Mouse (Mus musculus) gastrocnemius, postnatal 25 days (tissue): ENCODE measurements around the gene B9d2. TPM values are rescaled to one million over a fixed set of nuclear protein-coding genes. Genes with fewer than 3 reads are reported as not detected.
A peak's percentile ranks its signal among the peaks of the same experiment; 100 is the strongest.

Experiments
- DNase-seq: peaks from one replicate; pipeline ENCODE4 v3.0.0; 2022
- total RNA-seq, 2 experiments: library from RNA; stranded (reverse); gene quantifications; 1 replicate in 1 of 2; 2 replicates in 1 of 2; pipeline ENCODE4 v1.2.3; 2021

The B9d2 gene
- total RNA-seq, 2 experiments from 2014 or later, result 8.4 to 8.8 TPM

GRCm38 (mm10) chr7:25674297-25674696 is 6.3 kb upstream of the B9d2 start:
- no peak for DNase-seq

- no peak for DNase-seq
Measured at GRCm38 (mm10) chr7:25674719-25675300, 5.8 kb upstream of the B9d2 start, which contains the start of gene Tmem91. Gene Tmem91, minus strand, starts transcription at chr7:25675166.

GRCm38 (mm10) chr7:25675405-25675804 is 5.2 kb upstream of the B9d2 start:
- DNase-seq, result no peak

- DNase-seq, result peak; percentile 59
Measured at GRCm38 (mm10) chr7:25676085-25676781, 4.3 kb upstream of the B9d2 start.

DNA sequence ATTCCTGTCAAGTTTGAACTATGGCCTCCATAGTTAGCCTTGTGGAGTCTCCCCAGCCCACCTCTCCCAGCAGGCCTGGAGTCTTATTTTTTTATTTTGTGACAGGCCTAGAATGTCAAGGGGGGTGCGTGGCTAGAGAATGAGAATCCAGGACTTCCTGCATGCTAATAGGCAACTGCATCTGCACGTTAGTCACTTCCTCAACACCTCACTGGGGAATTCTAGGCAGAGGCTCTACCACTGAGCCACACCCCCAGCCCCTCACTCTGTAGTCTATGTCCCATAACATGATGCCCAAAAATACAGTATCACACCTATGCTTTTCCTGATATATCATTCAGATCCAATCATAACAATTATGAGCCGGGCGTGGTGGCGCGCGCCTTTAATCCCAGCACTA is 3.6 kb upstream of the B9d2 start:
- no peak for DNase-seq

GRCm38 (mm10) chr7:25679971-25680370 is 609 bp upstream of the B9d2 start:
- no peak for DNase-seq

GRCm38 (mm10) chr7:25681341-25682231 is 1.0 kb downstream of the B9d2 start:
- no peak for DNase-seq

- no peak for DNase-seq
Measured at GRCm38 (mm10) chr7:25683474-25684180, 3.0 kb downstream of the B9d2 start.

- no peak for DNase-seq
Measured at GRCm38 (mm10) chr7:25684659-25685058, 4.1 kb downstream of the B9d2 start.

GRCm38 (mm10) chr7:25685926-25686470 is 5.4 kb downstream of the B9d2 start:
- DNase-seq, result no peak

DNA sequence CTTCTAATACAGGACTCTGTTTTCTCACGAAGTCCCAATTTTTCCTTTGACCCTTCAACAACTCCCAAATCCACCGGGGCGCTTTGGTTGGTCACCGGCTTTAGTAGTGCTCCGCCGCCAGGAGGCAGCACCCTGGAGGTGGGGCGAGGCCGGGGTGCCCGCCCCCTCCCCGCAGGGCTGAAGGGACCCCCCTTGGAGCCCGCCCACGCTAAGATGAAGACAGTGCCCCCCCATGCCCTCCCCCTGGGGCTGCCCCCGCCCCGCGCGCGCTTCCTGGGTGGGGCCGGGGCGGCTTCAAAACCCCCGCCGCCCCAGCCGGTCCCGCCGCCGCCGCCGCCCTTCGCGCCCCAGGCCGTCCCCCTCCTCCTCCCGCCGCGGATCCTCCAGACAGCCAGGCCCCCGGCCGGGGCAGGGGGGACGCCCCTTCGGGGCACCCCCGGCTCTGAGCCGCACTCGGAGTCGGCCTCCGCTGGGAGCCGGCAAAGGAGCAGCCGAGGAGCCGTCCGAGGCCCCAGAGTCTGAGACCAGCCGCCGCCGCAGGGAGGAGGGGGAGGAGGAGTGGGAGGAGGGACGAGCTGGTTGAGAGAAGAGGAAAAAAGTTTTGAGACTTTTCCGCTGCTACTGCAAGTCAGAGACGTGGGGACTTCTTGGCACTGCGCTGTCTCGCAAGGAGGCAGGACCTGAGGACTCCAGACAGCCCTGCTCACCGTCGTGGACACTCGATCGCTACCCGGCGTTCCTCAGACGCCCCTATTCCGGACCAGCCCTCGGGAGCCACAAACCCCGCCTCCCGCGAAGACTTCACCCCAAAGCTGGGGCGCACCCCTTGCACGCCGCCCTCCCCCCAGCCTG is 6.3 kb downstream of the B9d2 start, which contains the start of gene Tgfb1:
TSS of gene Tgfb1 (plus strand) at position 323 of the 852 bp plus-strand sequence.
- peak; percentile 86 for DNase-seq

DNA sequence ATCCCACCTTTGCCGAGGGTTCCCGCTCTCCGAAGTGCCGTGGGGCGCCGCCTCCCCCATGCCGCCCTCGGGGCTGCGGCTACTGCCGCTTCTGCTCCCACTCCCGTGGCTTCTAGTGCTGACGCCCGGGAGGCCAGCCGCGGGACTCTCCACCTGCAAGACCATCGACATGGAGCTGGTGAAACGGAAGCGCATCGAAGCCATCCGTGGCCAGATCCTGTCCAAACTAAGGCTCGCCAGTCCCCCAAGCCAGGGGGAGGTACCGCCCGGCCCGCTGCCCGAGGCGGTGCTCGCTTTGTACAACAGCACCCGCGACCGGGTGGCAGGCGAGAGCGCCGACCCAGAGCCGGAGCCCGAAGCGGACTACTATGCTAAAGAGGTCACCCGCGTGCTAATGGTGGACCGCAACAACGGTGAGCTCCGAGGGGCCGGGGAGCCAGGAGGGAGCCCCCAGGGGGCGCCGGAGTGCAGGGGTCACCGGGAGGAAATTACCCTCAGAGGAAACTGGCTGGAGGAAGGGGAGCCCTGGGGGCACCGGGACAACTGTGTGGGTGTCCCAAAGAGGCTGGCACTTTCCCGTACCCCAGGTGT is 7.3 kb downstream of the B9d2 start:
- DNase-seq, result no peak

DNA sequence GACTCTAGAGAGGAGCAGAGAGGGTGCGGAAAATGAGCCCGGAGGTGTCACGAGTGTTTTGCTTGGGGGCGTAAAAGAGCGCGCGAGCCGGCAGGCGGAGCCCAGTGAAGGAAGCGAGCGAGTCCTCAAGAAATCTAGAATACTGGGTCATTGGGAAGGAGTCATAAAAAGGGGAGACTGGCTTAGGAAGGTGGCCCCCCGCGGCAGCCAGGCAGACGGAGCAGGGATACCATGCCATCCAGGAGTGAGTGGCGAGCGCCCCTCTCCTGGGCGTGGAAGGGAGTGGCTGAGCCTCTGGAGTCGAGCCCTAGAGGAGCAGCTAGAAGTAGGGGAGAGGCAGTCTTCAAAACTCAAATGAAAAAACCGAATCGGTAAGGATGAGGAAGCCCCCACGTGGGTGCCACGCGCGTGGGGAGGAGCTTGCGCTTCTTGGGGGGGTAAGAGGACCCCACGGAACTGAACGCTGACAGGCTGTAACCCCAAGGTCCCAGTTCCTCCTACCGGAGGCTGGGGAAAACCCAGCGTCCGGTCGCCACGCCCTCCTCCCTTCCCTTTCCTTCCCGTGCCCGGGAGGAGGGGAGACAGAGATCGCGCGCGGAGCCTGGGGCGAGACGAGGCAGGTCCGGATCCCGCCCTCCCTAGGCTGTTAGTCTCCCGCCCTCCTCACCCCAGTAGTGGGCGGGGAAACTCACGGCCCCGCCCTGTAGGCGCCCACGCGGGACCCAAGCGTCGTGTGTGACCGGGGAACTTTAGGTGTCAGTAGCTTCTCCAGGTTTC is 8.4 kb downstream of the B9d2 start:
- peak; percentile 79 for DNase-seq

DNA sequence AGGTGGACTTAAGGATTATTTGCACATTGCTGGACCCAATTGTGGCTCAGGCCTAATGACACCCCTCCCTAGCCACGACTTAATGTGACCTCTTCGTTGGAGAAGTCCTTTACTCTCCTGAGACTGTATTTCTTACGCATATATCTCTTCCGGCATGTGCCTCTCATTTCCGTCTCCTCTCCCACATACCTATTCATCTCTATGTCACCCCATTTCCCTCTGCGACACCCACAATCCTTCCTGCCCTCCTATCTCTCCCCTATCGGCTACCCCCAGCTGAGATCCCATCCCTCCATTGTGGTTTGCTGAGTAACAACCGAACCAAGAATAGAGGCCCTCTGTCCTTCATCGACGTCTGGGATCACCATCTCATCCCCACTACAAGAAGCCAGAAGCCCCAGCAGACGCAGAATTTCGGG is 9.0 kb downstream of the B9d2 start:
- no peak for DNase-seq

DNA sequence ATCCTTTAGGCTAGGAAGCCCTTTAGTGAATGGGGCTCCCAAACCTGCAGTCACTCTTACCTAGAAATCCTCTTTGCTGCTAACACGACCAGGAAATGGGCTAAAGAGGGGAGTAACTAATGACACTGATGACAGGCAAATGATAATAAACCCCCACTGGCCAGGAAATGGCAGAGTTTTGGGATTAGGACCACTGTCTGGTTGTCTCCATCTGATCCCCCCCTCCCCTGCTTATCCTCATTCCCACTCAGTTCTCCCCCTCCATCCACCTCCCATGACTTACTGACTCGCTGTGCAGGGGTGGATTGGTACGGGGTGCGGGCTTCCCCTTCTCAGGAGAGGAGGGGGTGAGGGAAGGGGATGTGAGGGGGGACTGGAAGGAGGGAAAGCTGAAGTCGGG is 9.5 kb downstream of the B9d2 start:
- DNase-seq, result no peak

DNA sequence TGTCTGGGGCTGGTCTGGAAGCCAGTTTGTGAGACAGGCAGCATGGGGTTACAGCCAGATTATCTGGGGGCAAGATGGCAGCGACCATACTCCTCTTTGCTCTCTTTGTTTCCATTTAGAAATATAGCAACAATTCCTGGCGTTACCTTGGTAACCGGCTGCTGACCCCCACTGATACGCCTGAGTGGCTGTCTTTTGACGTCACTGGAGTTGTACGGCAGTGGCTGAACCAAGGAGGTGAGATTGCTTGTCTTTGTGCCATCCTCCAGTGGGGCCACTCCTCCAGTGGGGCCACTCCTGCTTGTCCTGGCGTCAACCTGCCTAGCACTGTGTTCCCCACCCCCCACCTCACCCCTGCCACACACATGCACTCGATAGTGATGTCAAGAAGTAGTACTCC is 13.5 kb downstream of the B9d2 start:
- DNase-seq, result no peak

DNA sequence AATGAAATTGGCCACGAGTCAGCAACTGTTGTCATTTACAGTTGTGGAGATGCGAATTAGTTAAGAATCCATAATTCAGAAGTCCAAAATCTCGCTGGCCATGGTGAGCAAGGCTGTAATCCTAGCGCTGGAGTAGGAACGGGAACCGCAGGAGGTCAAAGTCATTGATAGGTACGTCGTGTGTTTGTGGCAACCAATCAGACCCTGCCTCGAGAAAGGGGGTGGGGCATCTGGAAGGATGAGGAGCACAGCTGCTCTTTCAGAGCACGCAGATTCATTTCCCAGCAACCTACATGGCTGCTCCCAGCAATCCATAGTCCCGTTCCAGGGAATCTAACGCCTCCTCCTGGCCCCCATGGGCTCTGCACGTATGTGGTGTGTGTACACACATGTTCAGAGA is 19.3 kb downstream of the B9d2 start:
- DNase-seq, result no peak

DNA sequence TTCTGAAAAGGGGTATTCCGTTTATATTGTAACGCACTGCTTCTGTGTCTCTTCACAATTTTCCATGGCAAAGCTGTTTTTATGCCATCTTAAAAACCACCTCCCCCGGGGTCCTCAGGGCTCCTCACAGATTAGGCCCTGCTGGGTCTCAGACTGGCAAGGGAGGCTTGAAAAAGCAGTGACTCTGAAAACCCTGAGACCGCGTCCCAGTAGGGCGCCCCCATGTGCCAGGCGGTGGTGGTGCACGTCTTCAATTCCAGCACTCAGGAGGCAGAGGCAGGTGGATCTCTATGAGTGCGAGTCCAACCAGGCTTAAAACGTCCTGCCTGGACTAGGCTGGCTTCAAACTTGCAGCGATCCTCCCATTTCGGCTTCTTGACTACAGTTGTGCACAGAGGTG is 20.2 kb downstream of the B9d2 start:
- DNase-seq, result no peak

DNA sequence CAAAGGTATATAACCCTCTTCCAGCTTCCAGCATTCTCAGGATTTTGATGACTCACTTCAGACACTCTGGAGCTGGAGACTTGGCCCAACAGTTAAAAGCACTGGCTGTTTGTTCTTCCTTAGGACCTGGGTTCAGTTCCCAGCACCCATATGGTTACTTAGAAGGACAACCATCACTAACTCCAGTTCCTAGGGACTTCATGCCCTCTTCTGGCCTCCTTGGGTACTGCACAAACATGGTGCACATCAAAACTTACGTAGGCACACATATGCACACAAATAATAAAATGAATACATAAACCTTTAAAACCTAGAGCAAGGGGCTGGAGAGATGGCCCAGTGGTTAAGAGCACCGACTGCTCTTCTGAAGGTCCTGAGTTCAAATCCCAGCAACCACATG is 21.8 kb downstream of the B9d2 start:
- DNase-seq, result no peak
